Mouse (Mus musculus) liver, postnatal 0 days (tissue): ENCODE measurements at regions not wholly inside any gene's neighbourhood (a gene's known extent, or its start where the extent isn't known, plus 50 kb on each side); places are given as distances from the start of the nearest gene placed in this dataset.

Experiments used
- CTCF ChIP-seq: sonication (generic); IDR thresholded peaks from 2 replicates; pipeline ENCODE4 v1.5.1; 2016; ENCODE audit warnings: antibody characterized with exemption, low read depth
- EP300 ChIP-seq: IDR thresholded peaks from 2 replicates; pipeline ENCODE4 v1.6.1; 2016; ENCODE audit warnings: antibody characterized with exemption, low read depth, mild to moderate bottlenecking

- TF ChIP-seq CTCF, result no peak
- TF ChIP-seq EP300, result no peak
Observed at GRCm38 (mm10) chr5:134027316-134027966, 72.1 kb upstream of the Castor2 start.
